Mouse (Mus musculus) bone marrow, adult 2 months (tissue): ENCODE data around the gene Arrdc1. TPM values are rescaled to one million over a fixed set of nuclear protein-coding genes. Genes with fewer than 3 reads are reported as not detected.

Experiments
- H3K27ac ChIP-seq: fragments of 200-500 bp; 2 replicates; pipeline ENCODE4 v1.5.1; 2012; ENCODE audit warnings: low read depth, mild to moderate bottlenecking, control low read depth, inconsistent platforms, low read length; ENCODE audit not compliant: control insufficient read depth, poor library complexity, insufficient read depth
- H3K4me1 ChIP-seq: fragments of 200-500 bp; 2 replicates; pipeline ENCODE4 v1.6.1; 2011; ENCODE audit warnings: low read length; ENCODE audit not compliant: control insufficient read depth, insufficient read depth
- H3K4me3 ChIP-seq: fragments of 200-500 bp; replicated peaks from 2 replicates; pipeline ENCODE3; 2011; ENCODE audit warnings: mild to moderate bottlenecking, low read depth, low read length, control low read depth; ENCODE audit not compliant: control insufficient read depth
- CTCF ChIP-seq: fragments of 200-500 bp; IDR thresholded peaks from 2 replicates; pipeline ENCODE4 v1.5.1; 2011; ENCODE audit warnings: low read length, control low read depth; ENCODE audit not compliant: control insufficient read depth, insufficient read depth
- POLR2A ChIP-seq: fragments of 200-500 bp; IDR thresholded peaks from 2 replicates; pipeline ENCODE4 v1.6.1; 2011; ENCODE audit warnings: low read depth, mild to moderate bottlenecking, control low read depth, low read length, borderline replicate concordance; ENCODE audit not compliant: control insufficient read depth
- WGBS: fragments of 180-500 bp; shearing (Covaris S2); methylation state at CpG from one replicate; pipeline ENCODE4 v1.1.7; 2018; 5-methylcytosine and 5-hydroxymethylcytosine counted together
- polyA plus RNA-seq: library from polyadenylated mRNA; stranded (reverse); fragments of >200 nt; gene quantifications from 2 replicates; pipeline ENCODE4 v1.2.4, GENCODE M21; 2011; ENCODE audit warnings: low replicate concordance; ENCODE audit not compliant: missing spikeins, insufficient read depth, insufficient read length

The Arrdc1 gene
- polyA plus RNA-seq, 1 experiment: 140 TPM

- Histone ChIP-seq H3K4me1 (no peaks in the 10 kb centered on the region), H3K27ac (no peak overlapping the region; the same call in 1 of the 2 replicates), H3K4me3 (no peak overlapping the region)
- no peak for TF ChIP-seq POLR2A
- no peak for TF ChIP-seq CTCF
- 61% methylated on average over 4 of the region's 4 CpGs for WGBS
Measured at GRCm38 (mm10) chr2:24927810-24928479, 7.1 kb downstream of the Arrdc1 start.

GRCm38 (mm10) chr2:24926965-24927358 is 8.1 kb downstream of the Arrdc1 start:
- 39% methylated on average over 7 of the region's 7 CpGs for WGBS
- H3K4me1 ChIP-seq: no peaks in the 10 kb centered on the region
- no peak overlapping the region for H3K4me3 ChIP-seq
- TF ChIP-seq POLR2A (no peak), CTCF (no peak)
- H3K27ac ChIP-seq: no peak overlapping the region

GRCm38 (mm10) chr2:24926345-24926964 is 8.6 kb downstream of the Arrdc1 start:
- TF ChIP-seq CTCF (no peak), POLR2A (no peak)
- Histone ChIP-seq H3K4me3 (no peak overlapping the region), H3K4me1 (no peaks in the 10 kb centered on the region), H3K27ac (no peak overlapping the region)
- 77% methylated on average over 9 of the region's 9 CpGs for WGBS

- TF ChIP-seq POLR2A (no peak), CTCF (no peak)
- Histone ChIP-seq H3K27ac (no peak overlapping the region), H3K4me1 (no peaks in the 10 kb centered on the region), H3K4me3 (no peak overlapping the region)
- 89% methylated on average over 8 of the region's 8 CpGs for WGBS
Measured at GRCm38 (mm10) chr2:24925284-24925683, 9.8 kb downstream of the Arrdc1 start.

- Histone ChIP-seq H3K4me1 (no peaks in the 10 kb centered on the region), H3K27ac (no peak overlapping the region), H3K4me3 (no peak overlapping the region)
- TF ChIP-seq CTCF: 0 out of 2 replicates have a peak, but pooled peaks have one; percentile 9
- TF ChIP-seq POLR2A: no peak
- WGBS: 60% methylated on average over 2 of the region's 2 CpGs
Measured at GRCm38 (mm10) chr2:24923561-24923960, 11.5 kb downstream of the Arrdc1 start.

GRCm38 (mm10) chr2:24919839-24920175 is 15.2 kb downstream of the Arrdc1 start:
- no peak for TF ChIP-seq POLR2A
- no peak for TF ChIP-seq CTCF
- peak overlapping the region; percentile 67 for H3K4me3 ChIP-seq
- no peak overlapping the region; the same call in 1 of the 2 replicates for H3K27ac ChIP-seq
- H3K4me1 ChIP-seq: no peaks in the 10 kb centered on the region
- 10% methylated on average over 8 of the region's 8 CpGs for WGBS

GRCm38 (mm10) chr2:24918930-24919838 is 15.9 kb downstream of the Arrdc1 start, which contains the start of gene Ehmt1:
TSS of gene Ehmt1 (minus strand) at chr2:24919614.
- Histone ChIP-seq H3K4me3 (peak within 1 kb of the TSS; percentile 93), H3K4me1 (no peaks in the 10 kb centered on the region), H3K27ac (peak within 1 kb of the TSS; percentile 86)
- TF ChIP-seq CTCF (no peak), POLR2A (peak; percentile 54; the same call in 1 of the 2 replicates)
- WGBS: under 1% methylated on average over 112 of the region's 112 CpGs

GRCm38 (mm10) chr2:24914762-24915161 is 20.3 kb downstream of the Arrdc1 start:
- Histone ChIP-seq H3K27ac (no peak overlapping the region), H3K4me1 (peaks cover 2% of the 10 kb centered on the region; the same call in 1 of the 2 replicates), H3K4me3 (no peak overlapping the region)
- no peak for TF ChIP-seq POLR2A
- no peak for TF ChIP-seq CTCF
- WGBS: 90% methylated on average over 3 of the region's 3 CpGs
